Mouse (Mus musculus): ENCODE data around the gene Zfp740.

DNA sequence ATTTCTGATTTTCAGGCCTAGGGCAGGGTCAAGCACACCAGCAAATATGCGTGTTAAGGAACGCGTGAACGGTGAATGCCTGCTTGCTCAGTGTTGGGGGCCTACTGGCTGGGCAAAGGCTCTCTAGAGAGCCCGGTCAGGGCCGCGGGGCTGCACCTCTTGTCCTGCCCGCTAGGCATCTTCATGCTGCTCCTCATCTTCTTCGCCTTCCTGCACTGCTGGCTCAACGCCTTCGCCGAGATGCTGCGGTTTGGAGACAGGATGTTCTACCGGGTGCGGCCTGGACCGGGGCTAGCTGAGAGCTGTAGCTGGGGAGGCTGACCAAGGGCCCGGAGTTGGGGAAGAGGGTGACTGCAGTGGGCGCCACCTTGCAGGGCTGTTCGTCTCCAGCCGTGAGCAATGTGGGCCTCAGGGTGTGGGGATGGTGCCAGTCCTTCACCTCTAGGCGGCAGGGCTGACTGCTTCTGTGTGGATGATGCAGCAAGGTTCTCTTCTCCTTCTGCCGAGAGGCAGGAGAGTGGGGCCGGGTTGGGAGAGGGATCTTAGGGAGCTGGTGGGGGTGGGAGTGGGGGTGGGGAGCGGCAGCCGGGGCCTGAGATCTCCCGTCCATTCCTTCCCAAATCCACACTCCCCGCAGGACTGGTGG, 42.5 kb upstream of the Zfp740 start:
- TF ChIP-seq EP300 (IDR thresholded peaks at IDR 0.05; ENCODE audit: low read depth) (no peak), CTCF (IDR thresholded peaks at IDR 0.05; ENCODE audit: low read depth) (no peak)
